Mouse (Mus musculus) heart, embryonic 11.5 days (tissue): ENCODE measurements around the gene Snrnp35. TPM values are rescaled to one million over a fixed set of nuclear protein-coding genes. Genes with fewer than 3 reads are reported as not detected.
A peak's percentile ranks its signal among the peaks of the same experiment; 100 is the strongest.

Source experiments
- ATAC-seq: fragments of 200-750 bp; cut with Nextera tagmentation; replicated peaks from 2 replicates; pipeline ENCODE4 v1.8.0; 2017; ENCODE audit warnings: moderate library complexity; ENCODE audit not compliant: insufficient number of reproducible peaks, low FRiP score, low TSS enrichment
- H3K27ac ChIP-seq: fragments of 300-500 bp; sonication (generic); 2 replicates; pipeline ENCODE4 v1.5.1; 2014; ENCODE audit warnings: mild to moderate bottlenecking, low read depth, low read length
- H3K27me3 ChIP-seq: fragments of 300-500 bp; sonication (generic); 2 replicates; pipeline ENCODE4 v1.6.1; 2014; ENCODE audit warnings: mild to moderate bottlenecking, low read length, mixed read lengths; ENCODE audit not compliant: control insufficient read depth, insufficient read depth
- H3K36me3 ChIP-seq: fragments of 300-500 bp; sonication (generic); 2 replicates; pipeline ENCODE4 v1.6.1; 2014; ENCODE audit warnings: mild to moderate bottlenecking, low read length, moderate library complexity, mixed read lengths; ENCODE audit not compliant: control insufficient read depth, insufficient read depth
- H3K4me1 ChIP-seq: fragments of 300-500 bp; sonication (generic); 2 replicates; pipeline ENCODE4 v1.6.1; 2014; ENCODE audit warnings: low read length; ENCODE audit not compliant: control insufficient read depth, insufficient read depth
- H3K4me2 ChIP-seq: fragments of 300-500 bp; sonication (generic); 2 replicates; pipeline ENCODE4 v1.6.1; 2014; ENCODE audit warnings: mild to moderate bottlenecking, moderate library complexity
- H3K4me3 ChIP-seq: fragments of 300-500 bp; sonication (generic); 2 replicates; pipeline ENCODE4 v1.5.1; 2014; ENCODE audit warnings: low read depth, low read length
- H3K9ac ChIP-seq: fragments of 300-500 bp; sonication (generic); 2 replicates; pipeline ENCODE4 v1.6.1; 2014; ENCODE audit warnings: mild to moderate bottlenecking, low read depth, low read length, moderate library complexity
- H3K9me3 ChIP-seq: fragments of 300-500 bp; sonication (generic); replicated peaks from 2 replicates; pipeline ENCODE4 v1.6.1; 2016; ENCODE audit warnings: low read length; ENCODE audit not compliant: control insufficient read depth
- WGBS: fragments of 180-500 bp; shearing (Covaris S2); extraction: QIAGEN DNeasy Blood & Tissue Kit; methylation state at CpG from one replicate; pipeline ENCODE4 v1.1.7; 2014; ENCODE audit not compliant: insufficient replicate concordance; 5-methylcytosine and 5-hydroxymethylcytosine counted together
- polyA plus RNA-seq: library from polyadenylated mRNA; unstranded; fragments of >200 nt; fragmentation: Nextera tagmentation; extraction: Ambion mirVana; gene quantifications from 2 replicates; pipeline ENCODE4 v1.2.1, GENCODE M21; 2014

Gene Snrnp35
- polyA plus RNA-seq, 1 experiment from 2014 or later = 12.4 TPM

DNA sequence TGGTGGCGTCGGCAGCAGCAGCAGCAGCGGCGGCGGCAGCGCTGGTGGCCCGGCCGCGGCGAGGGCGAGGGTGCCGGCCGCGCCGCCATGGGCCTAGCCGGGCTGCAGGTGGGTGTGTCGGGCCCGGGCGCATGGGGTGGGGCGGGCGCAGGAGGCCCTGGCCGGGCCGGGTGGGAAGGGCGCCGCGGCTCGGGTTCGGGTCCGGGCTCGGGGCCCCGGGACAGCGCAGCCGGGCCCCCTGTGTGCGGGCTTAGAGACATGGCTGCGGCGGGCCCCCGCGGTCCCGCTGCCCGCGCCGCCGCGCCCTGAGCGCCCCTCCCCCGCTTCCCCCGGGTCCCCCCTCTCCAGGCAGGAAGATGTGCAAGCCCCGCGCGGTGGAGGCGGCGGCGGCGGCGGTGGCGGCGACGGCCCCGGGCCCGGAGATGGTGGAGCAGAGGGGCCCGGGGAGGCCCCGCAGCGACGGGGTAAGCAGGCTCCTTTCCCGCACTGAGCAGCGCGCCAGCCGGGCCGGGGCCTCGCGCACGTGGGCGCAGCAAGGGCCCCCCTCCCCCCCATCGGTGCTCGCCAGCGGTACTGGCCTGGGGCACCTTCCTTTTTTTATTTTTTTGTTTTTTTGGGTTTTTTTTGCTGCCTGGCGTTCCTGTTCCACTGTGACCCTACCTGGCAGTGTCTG lies 37.2 kb upstream of the Snrnp35 start:
- H3K4me3 ChIP-seq = peak overlapping the region; percentile 98
- H3K4me2 ChIP-seq = peak overlapping the region; percentile 83
- H3K27ac ChIP-seq = peak overlapping the region; percentile 93
- ATAC-seq = peak; percentile 50
- WGBS = under 1% methylated on average over 41 of the region's 77 CpGs
- peaks cover 14% of the 10 kb centered on the region for H3K4me1 ChIP-seq
- no peaks in the 10 kb centered on the region for H3K9me3 ChIP-seq
- H3K9ac ChIP-seq = peak overlapping the region; percentile 95
- H3K27me3 ChIP-seq = no peaks in the 10 kb centered on the region
- peaks cover 26% of the 10 kb centered on the region for H3K36me3 ChIP-seq

GRCm38 (mm10) chr5:124446301-124446881 lies 36.5 kb upstream of the Snrnp35 start:
- H3K27me3 ChIP-seq = no peaks in the 10 kb centered on the region
- peak overlapping the region; percentile 98 for H3K4me3 ChIP-seq
- under 1% methylated on average over 15 of the region's 15 CpGs for WGBS
- ATAC-seq = peak; percentile 77
- H3K4me1 ChIP-seq = peaks cover 14% of the 10 kb centered on the region
- peak overlapping the region; percentile 83 for H3K4me2 ChIP-seq
- H3K27ac ChIP-seq = peak overlapping the region; percentile 93
- H3K9me3 ChIP-seq = no peaks in the 10 kb centered on the region
- H3K36me3 ChIP-seq = peaks cover 30% of the 10 kb centered on the region
- H3K9ac ChIP-seq = peak overlapping the region; percentile 95

DNA sequence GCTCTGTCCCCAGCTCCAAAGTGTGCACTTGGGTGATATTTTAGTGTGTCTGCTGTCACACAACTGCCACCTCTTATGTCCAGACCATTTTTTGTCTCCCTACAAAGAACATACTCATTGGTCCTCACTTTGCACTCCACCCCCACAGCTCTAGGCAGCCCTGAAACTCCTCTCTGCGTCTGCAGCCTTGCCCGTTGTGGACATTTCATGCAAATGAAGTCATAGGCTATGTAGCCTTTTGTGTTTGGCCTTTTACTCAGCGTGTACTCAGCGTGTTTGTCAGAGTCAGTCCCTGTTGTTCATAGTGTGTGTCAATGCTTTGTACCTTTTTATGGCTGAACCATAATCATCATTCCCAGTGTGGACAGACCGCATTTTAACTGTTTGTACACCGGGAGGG lies 33.4 kb upstream of the Snrnp35 start:
- no peaks in the 10 kb centered on the region for H3K27me3 ChIP-seq
- no peak overlapping the region for H3K4me2 ChIP-seq
- H3K4me1 ChIP-seq = peaks cover 20% of the 10 kb centered on the region
- peaks cover 51% of the 10 kb centered on the region for H3K36me3 ChIP-seq
- H3K9me3 ChIP-seq = no peaks in the 10 kb centered on the region
- H3K9ac ChIP-seq = no peak overlapping the region
- no peak overlapping the region for H3K4me3 ChIP-seq
- H3K27ac ChIP-seq = no peak overlapping the region
- no peak for ATAC-seq
- 81% methylated on average over 6 of the region's 6 CpGs for WGBS

- Histone ChIP-seq H3K4me2 (no peak overlapping the region), H3K4me1 (peaks cover 20% of the 10 kb centered on the region), H3K27me3 (no peaks in the 10 kb centered on the region), H3K9me3 (no peaks in the 10 kb centered on the region), H3K36me3 (peaks cover 56% of the 10 kb centered on the region), H3K9ac (no peak overlapping the region), H3K4me3 (no peak overlapping the region), H3K27ac (no peak overlapping the region)
- WGBS = 78% methylated on average over 7 of the region's 7 CpGs
- no peak for ATAC-seq
Observed at GRCm38 (mm10) chr5:124450051-124450450, 32.9 kb upstream of the Snrnp35 start.

- Histone ChIP-seq H3K9me3 (no peaks in the 10 kb centered on the region), H3K27me3 (no peaks in the 10 kb centered on the region), H3K4me3 (no peak overlapping the region), H3K36me3 (peaks cover 56% of the 10 kb centered on the region), H3K9ac (no peak overlapping the region), H3K27ac (no peak overlapping the region), H3K4me1 (peaks cover 20% of the 10 kb centered on the region), H3K4me2 (no peak overlapping the region)
- no peak for ATAC-seq
- WGBS = 81% methylated on average over 16 of the region's 16 CpGs
Observed at GRCm38 (mm10) chr5:124450641-124451340, 32.1 kb upstream of the Snrnp35 start.

DNA sequence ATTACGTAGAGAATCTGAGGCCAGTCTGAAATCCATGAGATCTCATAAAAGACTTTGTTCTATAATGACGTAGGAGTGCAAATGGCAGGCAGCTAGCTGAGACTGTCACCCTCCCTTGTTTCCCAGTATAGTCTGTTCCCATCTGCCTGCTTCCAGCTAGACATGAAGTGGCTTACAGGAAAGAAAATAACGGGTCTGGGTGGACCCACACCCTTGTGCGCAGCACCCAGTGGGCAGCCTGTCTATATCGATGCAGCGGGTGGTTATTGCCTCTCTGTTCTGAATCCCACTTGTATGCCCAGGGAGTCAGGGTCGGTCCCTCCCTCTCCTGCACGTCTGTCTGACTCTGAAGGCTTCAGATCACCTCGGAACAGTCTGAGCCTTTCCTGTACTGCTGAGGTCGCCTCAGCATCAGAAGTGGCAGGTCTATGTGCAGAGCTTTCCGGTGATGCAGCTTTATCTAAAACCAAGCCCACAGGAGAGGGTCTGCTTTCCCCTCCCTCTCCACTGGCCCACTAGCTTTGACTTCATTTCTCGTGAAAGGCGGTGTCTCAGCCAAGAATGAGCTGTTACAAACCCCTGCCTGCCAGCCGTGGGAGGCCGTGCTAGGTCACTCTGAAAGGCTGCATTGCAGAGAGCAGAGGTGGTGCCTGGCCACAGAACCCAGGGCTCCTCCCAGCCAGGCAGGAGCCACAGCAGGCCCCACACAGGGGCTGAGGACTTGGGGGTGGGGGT lies 30.3 kb upstream of the Snrnp35 start:
- WGBS = 73% methylated on average over 15 of the region's 15 CpGs
- Histone ChIP-seq H3K27me3 (no peaks in the 10 kb centered on the region), H3K4me3 (no peak overlapping the region), H3K9me3 (no peaks in the 10 kb centered on the region), H3K27ac (no peak overlapping the region; the same call in 1 of the 2 replicates), H3K9ac (peak overlapping the region; percentile 30; the same call in 1 of the 2 replicates), H3K4me1 (peaks cover 9% of the 10 kb centered on the region), H3K4me2 (no peak overlapping the region), H3K36me3 (peaks cover 64% of the 10 kb centered on the region)
- no peak for ATAC-seq

DNA sequence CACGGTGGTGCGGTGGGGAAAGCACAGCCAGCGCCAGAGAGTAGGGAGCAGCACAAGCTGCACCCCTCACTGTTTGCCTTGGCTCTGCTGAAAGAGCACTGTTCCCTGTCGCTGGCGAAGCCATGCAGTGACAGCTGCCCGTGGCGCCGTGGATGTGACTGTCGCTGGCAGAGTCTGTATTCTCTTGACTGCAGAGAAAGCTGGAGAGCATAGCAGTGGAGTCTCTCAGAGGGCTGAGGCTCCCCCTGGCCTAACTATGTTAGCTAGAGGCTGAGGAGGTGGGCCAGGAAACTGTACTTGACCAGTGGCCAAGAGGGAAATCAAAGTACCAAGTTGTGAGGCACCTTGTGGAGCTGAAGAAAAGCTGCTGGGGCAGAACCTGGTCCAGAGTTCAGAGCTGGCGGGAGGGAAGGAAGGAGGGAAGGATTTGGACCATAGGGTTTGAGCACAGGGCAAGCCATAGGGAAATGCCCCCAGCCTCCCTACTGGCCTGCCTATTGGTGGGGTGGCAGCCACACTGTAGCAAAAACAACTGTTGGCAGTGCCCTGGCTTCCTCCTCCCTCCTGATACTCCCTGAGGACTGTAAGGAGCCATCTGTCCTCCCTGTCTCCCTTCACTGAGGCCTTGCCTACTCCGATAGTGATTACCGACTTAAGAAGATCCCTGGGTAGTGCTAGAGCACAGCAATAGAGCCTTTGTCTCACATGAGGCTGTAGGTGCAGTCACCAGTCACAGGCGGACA lies 29.4 kb upstream of the Snrnp35 start:
- H3K4me1 ChIP-seq = peaks cover 6% of the 10 kb centered on the region; the same call in 1 of the 2 replicates
- H3K4me3 ChIP-seq = no peak overlapping the region
- H3K27ac ChIP-seq = no peak overlapping the region; the same call in 1 of the 2 replicates
- WGBS = 84% methylated on average over 13 of the region's 13 CpGs
- no peak overlapping the region for H3K9ac ChIP-seq
- H3K4me2 ChIP-seq = no peak overlapping the region
- no peaks in the 10 kb centered on the region for H3K27me3 ChIP-seq
- no peaks in the 10 kb centered on the region for H3K9me3 ChIP-seq
- H3K36me3 ChIP-seq = peaks cover 65% of the 10 kb centered on the region
- no peak for ATAC-seq

DNA sequence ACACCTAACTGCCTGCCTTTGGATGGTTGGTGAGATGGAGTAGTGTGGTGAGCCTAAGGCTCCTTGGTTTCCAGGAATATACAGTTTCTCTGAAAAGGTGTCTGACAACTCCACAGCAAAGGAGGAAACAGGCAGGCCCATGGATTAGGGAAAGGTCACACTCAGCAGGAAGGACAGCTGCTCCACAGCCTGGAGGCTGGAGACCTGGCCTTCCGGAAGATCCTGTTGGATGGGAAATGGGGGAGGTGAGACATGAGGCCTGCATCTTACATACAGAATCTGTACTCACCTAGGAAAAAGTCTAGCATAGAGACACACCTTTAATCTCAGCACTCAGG lies 28.9 kb upstream of the Snrnp35 start:
- Histone ChIP-seq H3K27ac (no peak overlapping the region), H3K9me3 (no peaks in the 10 kb centered on the region), H3K9ac (no peak overlapping the region), H3K36me3 (peaks cover 63% of the 10 kb centered on the region), H3K4me3 (no peak overlapping the region), H3K4me1 (peaks cover 5% of the 10 kb centered on the region; the same call in 1 of the 2 replicates), H3K4me2 (no peak overlapping the region), H3K27me3 (no peaks in the 10 kb centered on the region)
- 78% methylated on average over 1 of the region's 1 CpGs for WGBS
- ATAC-seq = no peak
